Mouse (Mus musculus): ENCODE data around the gene Cop1. TPM values are rescaled to one million over a fixed set of nuclear protein-coding genes. Genes with fewer than 3 reads are reported as not detected.
"Not testable (repeated sequence)": the region's sequence is repeated elsewhere in the genome, so short reads cannot be mapped to it uniquely, and the experiment has no call there.

Cop1 gene
- polyA plus RNA-seq (2014; fragmentation: Nextera tagmentation; extraction: Ambion mirVana): 62.4 and 82.7 TPM in 2 replicates

- under 1% methylated on average over 73 of the region's 97 CpGs for WGBS (ENCODE audit: insufficient replicate concordance)
- peak; percentile 97 for ATAC-seq (replicated peaks; ENCODE audit: insufficient number of reproducible peaks, low FRiP score, low TSS enrichment)
Observed at GRCm38 (mm10) chr1:159231781-159232571, at the start of gene Cop1. Gene Cop1, plus strand, starts transcription at chr1:159232320.

GRCm38 (mm10) chr1:159186741-159187140 lies 45.4 kb upstream of the Cop1 start:
- H3K4me1 ChIP-seq (ENCODE audit: control insufficient read depth, insufficient read depth, low read length): no peaks in the 10 kb centered on the region
- H3K9me3 ChIP-seq (replicated peaks; ENCODE audit: control insufficient read depth, low read length): no peaks in the 10 kb centered on the region
- no peak overlapping the region for H3K27ac ChIP-seq (ENCODE audit: low read depth, low read length)
- no peak overlapping the region for H3K9ac ChIP-seq (ENCODE audit: low read depth, low read length)
- H3K4me2 ChIP-seq: no peak overlapping the region
- no peak overlapping the region for H3K4me3 ChIP-seq (ENCODE audit: low read depth, low read length)
- no peak for ATAC-seq (replicated peaks; ENCODE audit: insufficient number of reproducible peaks, low FRiP score, low TSS enrichment)
- WGBS (ENCODE audit: insufficient replicate concordance): 69% methylated on average over 3 of the region's 3 CpGs
- H3K36me3 ChIP-seq (ENCODE audit: control insufficient read depth, insufficient read depth, low read length): no peaks in the 10 kb centered on the region
- H3K27me3 ChIP-seq (ENCODE audit: control insufficient read depth, insufficient read depth, low read length): no peaks in the 10 kb centered on the region

More at GRCm38 (mm10) chr1:159231781-159232571, at the start of gene Cop1:
- H3K27ac ChIP-seq (ENCODE audit: low read depth, low read length): peak within 1 kb of the TSS; percentile 95
- peak within 1 kb of the TSS; percentile 87 for H3K9ac ChIP-seq (ENCODE audit: low read depth, low read length)
- peak within 1 kb of the TSS; percentile 70 for H3K4me3 ChIP-seq (ENCODE audit: low read depth, low read length)
- H3K9me3 ChIP-seq (replicated peaks; ENCODE audit: control insufficient read depth, low read length); H3K27me3 ChIP-seq (ENCODE audit: control insufficient read depth, insufficient read depth, low read length); H3K36me3 ChIP-seq (ENCODE audit: control insufficient read depth, insufficient read depth, low read length): not testable (repeated sequence)
- peak within 1 kb of the TSS; percentile 77 for H3K4me2 ChIP-seq
- peaks cover 15% of the 10 kb centered on the region for H3K4me1 ChIP-seq (ENCODE audit: control insufficient read depth, insufficient read depth, low read length)

- H3K27ac ChIP-seq (ENCODE audit: low read depth, low read length): no peak overlapping the region
- no peaks in the 10 kb centered on the region for H3K4me1 ChIP-seq (ENCODE audit: control insufficient read depth, insufficient read depth, low read length)
- no peak overlapping the region for H3K4me3 ChIP-seq (ENCODE audit: low read depth, low read length)
- H3K4me2 ChIP-seq: no peak overlapping the region
- no peaks in the 10 kb centered on the region for H3K9me3 ChIP-seq (replicated peaks; ENCODE audit: control insufficient read depth, low read length)
- ATAC-seq (replicated peaks; ENCODE audit: insufficient number of reproducible peaks, low FRiP score, low TSS enrichment): no peak
- H3K9ac ChIP-seq (ENCODE audit: low read depth, low read length): no peak overlapping the region
- H3K27me3 ChIP-seq (ENCODE audit: control insufficient read depth, insufficient read depth, low read length): no peaks in the 10 kb centered on the region
- WGBS (ENCODE audit: insufficient replicate concordance): 77% methylated on average over 3 of the region's 3 CpGs
- H3K36me3 ChIP-seq (ENCODE audit: control insufficient read depth, insufficient read depth, low read length): no peaks in the 10 kb centered on the region
Observed at GRCm38 (mm10) chr1:159198603-159199002, 33.5 kb upstream of the Cop1 start.

- ATAC-seq (replicated peaks; ENCODE audit: insufficient number of reproducible peaks, low FRiP score, low TSS enrichment): no peak
- no peaks in the 10 kb centered on the region for H3K4me1 ChIP-seq (ENCODE audit: control insufficient read depth, insufficient read depth, low read length)
- WGBS (ENCODE audit: insufficient replicate concordance): 64% methylated on average over 3 of the region's 3 CpGs
- H3K4me3 ChIP-seq (ENCODE audit: low read depth, low read length): no peak overlapping the region
- no peak overlapping the region for H3K4me2 ChIP-seq
- no peak overlapping the region for H3K27ac ChIP-seq (ENCODE audit: low read depth, low read length)
- H3K36me3 ChIP-seq (ENCODE audit: control insufficient read depth, insufficient read depth, low read length): no peaks in the 10 kb centered on the region
- no peaks in the 10 kb centered on the region for H3K27me3 ChIP-seq (ENCODE audit: control insufficient read depth, insufficient read depth, low read length)
- H3K9me3 ChIP-seq (replicated peaks; ENCODE audit: control insufficient read depth, low read length): no peaks in the 10 kb centered on the region
- no peak overlapping the region for H3K9ac ChIP-seq (ENCODE audit: low read depth, low read length)
Observed at GRCm38 (mm10) chr1:159199606-159200005, 32.5 kb upstream of the Cop1 start.

GRCm38 (mm10) chr1:159201220-159201619 lies 30.9 kb upstream of the Cop1 start:
- Histone ChIP-seq H3K27ac (ENCODE audit: low read depth, low read length) (no peak overlapping the region), H3K9me3 (replicated peaks; ENCODE audit: control insufficient read depth, low read length) (no peaks in the 10 kb centered on the region), H3K4me2 (no peak overlapping the region), H3K9ac (ENCODE audit: low read depth, low read length) (no peak overlapping the region), H3K27me3 (ENCODE audit: control insufficient read depth, insufficient read depth, low read length) (no peaks in the 10 kb centered on the region), H3K36me3 (ENCODE audit: control insufficient read depth, insufficient read depth, low read length) (no peaks in the 10 kb centered on the region), H3K4me1 (ENCODE audit: control insufficient read depth, insufficient read depth, low read length) (no peaks in the 10 kb centered on the region), H3K4me3 (ENCODE audit: low read depth, low read length) (no peak overlapping the region)
- ATAC-seq (replicated peaks; ENCODE audit: insufficient number of reproducible peaks, low FRiP score, low TSS enrichment): no peak

GRCm38 (mm10) chr1:159211711-159212110 lies 20.4 kb upstream of the Cop1 start:
- ATAC-seq (replicated peaks; ENCODE audit: insufficient number of reproducible peaks, low FRiP score, low TSS enrichment): no peak
- Histone ChIP-seq H3K4me1 (ENCODE audit: control insufficient read depth, insufficient read depth, low read length) (no peaks in the 10 kb centered on the region), H3K27me3 (ENCODE audit: control insufficient read depth, insufficient read depth, low read length) (no peaks in the 10 kb centered on the region), H3K27ac (ENCODE audit: low read depth, low read length) (no peak overlapping the region), H3K4me3 (ENCODE audit: low read depth, low read length) (no peak overlapping the region), H3K9ac (ENCODE audit: low read depth, low read length) (no peak overlapping the region), H3K36me3 (ENCODE audit: control insufficient read depth, insufficient read depth, low read length) (no peaks in the 10 kb centered on the region), H3K9me3 (replicated peaks; ENCODE audit: control insufficient read depth, low read length) (no peaks in the 10 kb centered on the region), H3K4me2 (no peak overlapping the region)
- 76% methylated on average over 4 of the region's 4 CpGs for WGBS (ENCODE audit: insufficient replicate concordance)

GRCm38 (mm10) chr1:159217437-159217836 lies 14.7 kb upstream of the Cop1 start:
- no peak for ATAC-seq (replicated peaks; ENCODE audit: insufficient number of reproducible peaks, low FRiP score, low TSS enrichment)
- H3K4me2 ChIP-seq: no peak overlapping the region
- no peaks in the 10 kb centered on the region for H3K36me3 ChIP-seq (ENCODE audit: control insufficient read depth, insufficient read depth, low read length)
- WGBS (ENCODE audit: insufficient replicate concordance): 83% methylated on average over 4 of the region's 4 CpGs
- no peak overlapping the region for H3K27ac ChIP-seq (ENCODE audit: low read depth, low read length)
- no peak overlapping the region for H3K4me3 ChIP-seq (ENCODE audit: low read depth, low read length)
- H3K9ac ChIP-seq (ENCODE audit: low read depth, low read length): no peak overlapping the region
- no peaks in the 10 kb centered on the region for H3K9me3 ChIP-seq (replicated peaks; ENCODE audit: control insufficient read depth, low read length)
- H3K27me3 ChIP-seq (ENCODE audit: control insufficient read depth, insufficient read depth, low read length): no peaks in the 10 kb centered on the region
- H3K4me1 ChIP-seq (ENCODE audit: control insufficient read depth, insufficient read depth, low read length): no peaks in the 10 kb centered on the region

DNA sequence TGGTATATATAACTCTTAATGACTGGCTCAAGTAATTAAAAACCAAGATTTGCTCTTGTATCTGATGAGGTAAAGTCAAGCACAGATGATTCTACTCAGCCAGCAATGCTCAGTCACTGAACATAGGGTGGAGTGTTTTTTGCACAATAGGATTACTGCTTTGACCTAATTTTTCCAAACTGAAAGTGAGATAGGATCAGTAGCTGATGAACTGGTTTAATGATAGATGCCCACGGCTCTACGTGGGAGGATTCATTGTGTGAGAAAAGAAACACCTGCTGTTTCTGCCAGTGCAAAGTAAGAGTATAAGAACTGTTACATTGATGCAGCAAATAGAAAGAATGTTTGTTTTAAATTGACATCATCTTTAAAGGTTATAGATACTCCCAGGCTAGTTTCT lies 10.1 kb upstream of the Cop1 start:
- WGBS (ENCODE audit: insufficient replicate concordance): 73% methylated on average over 2 of the region's 2 CpGs
- no peak overlapping the region for H3K27ac ChIP-seq (ENCODE audit: low read depth, low read length)
- no peaks in the 10 kb centered on the region for H3K4me1 ChIP-seq (ENCODE audit: control insufficient read depth, insufficient read depth, low read length)
- H3K4me2 ChIP-seq: no peak overlapping the region
- H3K36me3 ChIP-seq (ENCODE audit: control insufficient read depth, insufficient read depth, low read length): no peaks in the 10 kb centered on the region
- ATAC-seq (replicated peaks; ENCODE audit: insufficient number of reproducible peaks, low FRiP score, low TSS enrichment): no peak
- H3K4me3 ChIP-seq (ENCODE audit: low read depth, low read length): no peak overlapping the region
- H3K27me3 ChIP-seq (ENCODE audit: control insufficient read depth, insufficient read depth, low read length): no peaks in the 10 kb centered on the region
- H3K9me3 ChIP-seq (replicated peaks; ENCODE audit: control insufficient read depth, low read length): no peaks in the 10 kb centered on the region
- H3K9ac ChIP-seq (ENCODE audit: low read depth, low read length): no peak overlapping the region

All from heart, embryonic 11.5 days (tissue).